Mouse (Mus musculus) neural tube, embryonic 11.5 days (tissue): ENCODE measurements around the gene 4933415F23Rik. TPM values are rescaled to one million over a fixed set of nuclear protein-coding genes. Genes with fewer than 3 reads are reported as not detected.

ENCODE experiments used
- ATAC-seq: fragments of 200-750 bp; cut with Nextera tagmentation; 2 replicates; pipeline ENCODE4 v1.8.0; 2017; ENCODE audit warnings: moderate number of reproducible peaks, mild to moderate bottlenecking, moderate TSS enrichment, moderate library complexity; ENCODE audit not compliant: insufficient read depth, low FRiP score, low TSS enrichment
- DNase-seq: peaks from one replicate; pipeline ENCODE4 v3.0.0-alpha.2; 2015; ENCODE audit warnings: low spot score
- H3K27ac ChIP-seq: fragments of 300-500 bp; sonication (generic); 2 replicates; pipeline ENCODE4 v1.5.1; 2014; ENCODE audit warnings: low read depth, mild to moderate bottlenecking, low read length
- H3K27me3 ChIP-seq: fragments of 300-500 bp; sonication (generic); 2 replicates; pipeline ENCODE4 v1.6.1; 2014; ENCODE audit warnings: mild to moderate bottlenecking, low read length, mixed read lengths; ENCODE audit not compliant: control insufficient read depth, insufficient read depth
- H3K36me3 ChIP-seq: fragments of 300-500 bp; sonication (generic); 2 replicates; pipeline ENCODE4 v1.6.1; 2014; ENCODE audit warnings: mild to moderate bottlenecking, low read length, moderate library complexity, mixed read lengths; ENCODE audit not compliant: control insufficient read depth, insufficient read depth
- H3K4me1 ChIP-seq: fragments of 300-500 bp; sonication (generic); 2 replicates; pipeline ENCODE4 v1.6.1; 2014; ENCODE audit warnings: low read length, mixed read lengths; ENCODE audit not compliant: control insufficient read depth, insufficient read depth
- H3K4me2 ChIP-seq: fragments of 300-500 bp; sonication (generic); 2 replicates; pipeline ENCODE4 v1.6.1; 2014; ENCODE audit warnings: low read depth, mild to moderate bottlenecking, moderate library complexity
- H3K4me3 ChIP-seq: fragments of 300-500 bp; sonication (generic); 2 replicates; pipeline ENCODE4 v1.5.1; 2014; ENCODE audit warnings: low read depth, low read length
- H3K9ac ChIP-seq: fragments of 300-500 bp; sonication (generic); 2 replicates; pipeline ENCODE4 v1.6.1; 2014; ENCODE audit warnings: mild to moderate bottlenecking, low read length
- H3K9me3 ChIP-seq: fragments of 300-500 bp; sonication (generic); 2 replicates; pipeline ENCODE4 v1.6.1; 2016; ENCODE audit warnings: low read length; ENCODE audit not compliant: control insufficient read depth
- WGBS: fragments of 180-500 bp; shearing (Covaris S2); extraction: QIAGEN DNeasy Blood & Tissue Kit; methylation state at CpG from one replicate; pipeline ENCODE4 v1.1.7; 2014; 5-methylcytosine and 5-hydroxymethylcytosine counted together
- polyA plus RNA-seq: library from polyadenylated mRNA; unstranded; fragments of >200 nt; fragmentation: Nextera tagmentation; extraction: Ambion mirVana; gene quantifications from 2 replicates; pipeline ENCODE4 v1.2.1, GENCODE M21; 2014

The 4933415F23Rik gene
- polyA plus RNA-seq, 1 experiment from 2014 or later: not detected

GRCm38 (mm10) chr1:23102881-23103280 lies 828 bp upstream of the 4933415F23Rik start:
- Histone ChIP-seq H3K4me2 (no peak overlapping the region), H3K4me3 (no peak overlapping the region), H3K9ac (no peak overlapping the region), H3K27ac (no peak overlapping the region), H3K36me3 (no peaks in the 10 kb centered on the region), H3K27me3 (no peaks in the 10 kb centered on the region), H3K9me3 (no peaks in the 10 kb centered on the region), H3K4me1 (no peaks in the 10 kb centered on the region)
- WGBS: 81% methylated on average over 4 of the region's 4 CpGs
- no peak for ATAC-seq
- no peak for DNase-seq

- 70% methylated on average over 1 of the region's 1 CpGs for WGBS
- ATAC-seq: no peak
- DNase-seq: no peak
- Histone ChIP-seq H3K36me3 (no peaks in the 10 kb centered on the region), H3K4me3 (no peak overlapping the region), H3K4me2 (no peak overlapping the region), H3K9ac (no peak overlapping the region), H3K4me1 (no peaks in the 10 kb centered on the region), H3K9me3 (no peaks in the 10 kb centered on the region), H3K27ac (no peak overlapping the region), H3K27me3 (no peaks in the 10 kb centered on the region)
Observed at GRCm38 (mm10) chr1:23099791-23100190, 2.3 kb downstream of the 4933415F23Rik start.

GRCm38 (mm10) chr1:23098451-23098850 lies 3.6 kb downstream of the 4933415F23Rik start:
- DNase-seq: no peak
- H3K36me3 ChIP-seq: no peaks in the 10 kb centered on the region
- no peak overlapping the region for H3K27ac ChIP-seq
- no peaks in the 10 kb centered on the region for H3K4me1 ChIP-seq
- H3K27me3 ChIP-seq: no peaks in the 10 kb centered on the region
- H3K9ac ChIP-seq: no peak overlapping the region
- ATAC-seq: no peak
- 91% methylated on average over 2 of the region's 2 CpGs for WGBS
- no peak overlapping the region for H3K4me3 ChIP-seq
- no peak overlapping the region for H3K4me2 ChIP-seq
- no peaks in the 10 kb centered on the region for H3K9me3 ChIP-seq

GRCm38 (mm10) chr1:23097996-23098395 lies 4.1 kb downstream of the 4933415F23Rik start:
- no peak for DNase-seq
- no peak overlapping the region for H3K9ac ChIP-seq
- H3K4me2 ChIP-seq: no peak overlapping the region
- 81% methylated on average over 4 of the region's 4 CpGs for WGBS
- no peak overlapping the region for H3K27ac ChIP-seq
- H3K27me3 ChIP-seq: no peaks in the 10 kb centered on the region
- no peaks in the 10 kb centered on the region for H3K36me3 ChIP-seq
- H3K4me3 ChIP-seq: no peak overlapping the region
- no peaks in the 10 kb centered on the region for H3K4me1 ChIP-seq
- no peaks in the 10 kb centered on the region for H3K9me3 ChIP-seq
- no peak for ATAC-seq

- DNase-seq (no peak), ATAC-seq (no peak)
- H3K27ac ChIP-seq: no peak overlapping the region
- WGBS: 80% methylated on average over 5 of the region's 5 CpGs
- no peaks in the 10 kb centered on the region for H3K4me1 ChIP-seq
- H3K36me3 ChIP-seq: no peaks in the 10 kb centered on the region
- no peaks in the 10 kb centered on the region for H3K9me3 ChIP-seq
- H3K27me3 ChIP-seq: no peaks in the 10 kb centered on the region
- H3K4me2 ChIP-seq: no peak overlapping the region
- no peak overlapping the region for H3K9ac ChIP-seq
- H3K4me3 ChIP-seq: no peak overlapping the region
Observed at GRCm38 (mm10) chr1:23067715-23068114, 34.3 kb downstream of the 4933415F23Rik start.

GRCm38 (mm10) chr1:23064717-23065475 lies 37.2 kb downstream of the 4933415F23Rik start:
- DNase-seq (no peak), ATAC-seq (no peak)
- WGBS: 64% methylated on average over 4 of the region's 4 CpGs
- Histone ChIP-seq H3K4me2 (no peak overlapping the region), H3K36me3 (no peaks in the 10 kb centered on the region), H3K4me3 (no peak overlapping the region), H3K9ac (no peak overlapping the region), H3K9me3 (no peaks in the 10 kb centered on the region), H3K27me3 (no peaks in the 10 kb centered on the region), H3K27ac (no peak overlapping the region), H3K4me1 (no peaks in the 10 kb centered on the region)

GRCm38 (mm10) chr1:23063946-23064345 lies 38.1 kb downstream of the 4933415F23Rik start:
- Histone ChIP-seq H3K9me3 (no peaks in the 10 kb centered on the region), H3K4me3 (no peak overlapping the region), H3K27ac (no peak overlapping the region), H3K36me3 (no peaks in the 10 kb centered on the region), H3K4me2 (no peak overlapping the region), H3K4me1 (no peaks in the 10 kb centered on the region), H3K9ac (no peak overlapping the region), H3K27me3 (no peaks in the 10 kb centered on the region)
- ATAC-seq (no peak), DNase-seq (no peak)
- 76% methylated on average over 2 of the region's 2 CpGs for WGBS

GRCm38 (mm10) chr1:23061614-23062373 lies 40.3 kb downstream of the 4933415F23Rik start:
- H3K36me3 ChIP-seq: no peaks in the 10 kb centered on the region
- peak; percentile 83 for ATAC-seq
- peak; percentile 65 for DNase-seq
- H3K9me3 ChIP-seq: no peaks in the 10 kb centered on the region
- no peak overlapping the region for H3K9ac ChIP-seq
- no peaks in the 10 kb centered on the region for H3K27me3 ChIP-seq
- 31% methylated on average over 14 of the region's 14 CpGs for WGBS
- no peak overlapping the region for H3K27ac ChIP-seq
- H3K4me3 ChIP-seq: no peak overlapping the region
- no peak overlapping the region for H3K4me2 ChIP-seq
- H3K4me1 ChIP-seq: no peaks in the 10 kb centered on the region

- H3K9ac ChIP-seq: no peak overlapping the region
- H3K36me3 ChIP-seq: no peaks in the 10 kb centered on the region
- H3K4me2 ChIP-seq: no peak overlapping the region
- 91% methylated on average over 9 of the region's 9 CpGs for WGBS
- no peaks in the 10 kb centered on the region for H3K4me1 ChIP-seq
- H3K4me3 ChIP-seq: no peak overlapping the region
- H3K9me3 ChIP-seq: no peaks in the 10 kb centered on the region
- DNase-seq (no peak), ATAC-seq (no peak)
- H3K27me3 ChIP-seq: no peaks in the 10 kb centered on the region
- H3K27ac ChIP-seq: no peak overlapping the region
Observed at GRCm38 (mm10) chr1:23060056-23060455, 42.0 kb downstream of the 4933415F23Rik start.
